Mouse (Mus musculus): ENCODE data around the gene Atp10a. TPM values are rescaled to one million over a fixed set of nuclear protein-coding genes. Genes with fewer than 3 reads are reported as not detected.
"Not testable (repeated sequence)": the region's sequence is repeated elsewhere in the genome, so short reads cannot be mapped to it uniquely, and the experiment has no call there.

Gene Atp10a
- polyA plus RNA-seq, 1 experiment from 2014 or later = 2.2 TPM

DNA sequence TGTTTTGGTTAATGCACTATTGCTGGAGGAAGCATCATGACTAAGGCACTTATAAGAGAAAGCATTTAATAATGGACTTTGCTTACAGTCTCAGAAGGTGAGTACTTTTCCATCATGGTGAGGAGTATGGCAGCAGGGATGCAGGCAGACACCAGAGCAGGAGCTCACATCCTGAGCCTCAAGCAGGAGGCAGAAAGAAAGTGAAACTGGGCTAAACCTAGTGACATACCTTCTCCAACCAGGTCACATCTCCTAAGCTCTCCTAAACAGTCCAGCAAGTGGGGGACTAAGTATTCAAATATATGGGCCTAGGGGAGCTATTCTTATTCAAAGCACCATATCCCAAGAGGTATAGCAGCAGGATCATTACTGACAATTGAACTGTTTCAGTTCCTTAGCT is 123.2 kb downstream of the Atp10a start:
- Histone ChIP-seq H3K9me3 (no peaks in the 10 kb centered on the region), H3K4me3 (no peak overlapping the region), H3K27ac (replicated peaks) (no peak overlapping the region), H3K36me3 (replicated peaks) (no peaks in the 10 kb centered on the region), H3K4me1 (no peaks in the 10 kb centered on the region), H3K27me3 (replicated peaks; ENCODE audit: low read depth, poor library complexity, severe bottlenecking) (no peaks in the 10 kb centered on the region)
- no peak for DNase-seq (ENCODE audit: low spot score)

DNA sequence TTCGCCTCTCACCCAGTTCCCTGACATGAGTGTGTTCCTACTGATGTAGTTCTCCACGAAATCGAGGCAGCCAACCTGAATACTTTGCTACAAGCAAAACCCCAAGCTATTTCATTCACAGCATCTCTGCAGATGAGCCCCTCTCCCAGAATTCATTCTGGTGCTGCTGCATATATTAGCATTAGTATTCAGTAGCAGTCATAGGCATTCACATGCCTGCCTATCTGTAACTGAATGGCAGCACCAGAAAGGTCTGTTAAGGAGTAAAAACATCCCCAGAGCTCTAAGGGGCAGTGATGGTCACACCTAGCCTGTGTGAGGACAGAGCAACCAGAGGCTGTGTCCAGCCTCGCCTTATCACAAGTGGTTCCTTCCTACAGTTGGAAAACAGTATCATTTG is 131.0 kb downstream of the Atp10a start:
- no peak for DNase-seq (ENCODE audit: low spot score)
- no peak overlapping the region for H3K27ac ChIP-seq (replicated peaks)
- WGBS = 88% methylated on average over 4 of the region's 4 CpGs

DNA sequence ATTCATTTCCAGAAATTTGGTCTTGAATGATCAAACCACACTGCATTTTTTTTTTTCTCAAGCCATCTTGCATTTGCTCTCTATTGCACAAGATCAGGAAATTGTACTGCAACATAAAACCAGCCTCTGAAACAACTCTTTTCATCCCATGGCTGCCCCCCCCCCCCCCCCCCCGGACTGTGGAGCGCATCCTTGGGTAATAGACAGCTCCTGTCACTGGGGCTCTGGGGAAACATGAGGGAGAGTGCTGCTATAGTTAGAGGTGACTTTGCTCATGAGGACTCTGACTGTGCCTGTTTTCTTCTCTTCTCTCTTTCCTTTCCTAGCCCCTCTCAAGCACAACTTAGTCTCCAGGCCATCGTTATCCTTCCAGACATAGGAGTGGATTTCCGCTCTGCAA is 131.6 kb downstream of the Atp10a start:
- 69% methylated on average over 4 of the region's 4 CpGs for WGBS
- Histone ChIP-seq H3K4me1 (peaks cover 6% of the 10 kb centered on the region), H3K9me3 (no peaks in the 10 kb centered on the region), H3K4me3 (no peak overlapping the region), H3K36me3 (replicated peaks) (peaks cover 4% of the 10 kb centered on the region), H3K27me3 (replicated peaks; ENCODE audit: low read depth, poor library complexity, severe bottlenecking) (no peaks in the 10 kb centered on the region), H3K27ac (replicated peaks) (no peak overlapping the region)
- DNase-seq (ENCODE audit: low spot score) = no peak

More for the DNA sequence above, 131.0 kb downstream of the Atp10a start:
- H3K27me3 ChIP-seq (replicated peaks; ENCODE audit: low read depth, poor library complexity, severe bottlenecking) = no peaks in the 10 kb centered on the region
- H3K36me3 ChIP-seq (replicated peaks) = peaks cover 4% of the 10 kb centered on the region
- no peak overlapping the region for H3K4me3 ChIP-seq
- no peaks in the 10 kb centered on the region for H3K9me3 ChIP-seq
- peaks cover 6% of the 10 kb centered on the region for H3K4me1 ChIP-seq

DNA sequence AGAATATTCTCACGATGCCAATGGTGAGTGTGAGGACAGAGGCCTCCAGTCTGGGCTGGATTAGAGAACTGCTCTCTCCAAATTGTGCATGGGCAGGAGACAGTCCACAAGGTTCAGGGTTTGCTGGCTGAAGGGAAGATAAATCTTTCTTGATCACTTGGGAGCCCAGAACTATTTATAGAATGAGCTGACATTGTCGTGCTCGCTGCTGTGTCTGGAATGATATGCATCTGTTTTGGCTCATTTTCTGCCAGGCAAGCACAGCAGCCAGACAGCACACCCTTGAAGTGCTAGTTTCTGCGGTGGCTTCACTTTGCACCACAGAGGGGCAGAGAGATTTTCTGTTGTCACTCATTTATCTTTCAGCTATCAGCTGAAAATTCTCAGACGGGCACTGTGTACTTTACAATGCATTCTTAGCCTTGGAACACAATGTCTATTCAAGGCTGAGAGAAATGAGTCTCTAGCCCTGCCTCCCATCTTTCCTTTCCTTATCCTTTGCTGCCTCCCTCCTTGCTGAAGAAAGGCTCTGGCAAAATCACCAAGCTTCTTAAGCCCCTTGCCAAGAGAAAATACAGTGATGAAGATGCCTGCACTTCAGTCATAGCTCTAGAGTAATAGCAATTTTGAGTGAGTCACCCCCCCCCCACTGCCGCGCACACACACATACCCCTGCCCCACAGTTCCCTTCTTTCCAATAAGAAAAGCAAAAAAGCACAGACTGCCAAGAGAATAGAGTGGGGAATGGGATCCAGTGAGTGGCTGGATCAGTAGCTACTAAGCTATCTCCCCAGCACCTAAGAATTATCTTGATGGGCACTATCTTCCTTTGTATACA is 132.7 kb downstream of the Atp10a start:
- Histone ChIP-seq H3K27me3 (replicated peaks; ENCODE audit: low read depth, poor library complexity, severe bottlenecking) (no peaks in the 10 kb centered on the region), H3K4me3 (no peak overlapping the region), H3K4me1 (peaks cover 6% of the 10 kb centered on the region), H3K9me3 (no peaks in the 10 kb centered on the region), H3K27ac (replicated peaks) (no peak overlapping the region), H3K36me3 (replicated peaks) (peaks cover 4% of the 10 kb centered on the region)
- 70% methylated on average over 7 of the region's 7 CpGs for WGBS
- no peak for DNase-seq (ENCODE audit: low spot score)

DNA sequence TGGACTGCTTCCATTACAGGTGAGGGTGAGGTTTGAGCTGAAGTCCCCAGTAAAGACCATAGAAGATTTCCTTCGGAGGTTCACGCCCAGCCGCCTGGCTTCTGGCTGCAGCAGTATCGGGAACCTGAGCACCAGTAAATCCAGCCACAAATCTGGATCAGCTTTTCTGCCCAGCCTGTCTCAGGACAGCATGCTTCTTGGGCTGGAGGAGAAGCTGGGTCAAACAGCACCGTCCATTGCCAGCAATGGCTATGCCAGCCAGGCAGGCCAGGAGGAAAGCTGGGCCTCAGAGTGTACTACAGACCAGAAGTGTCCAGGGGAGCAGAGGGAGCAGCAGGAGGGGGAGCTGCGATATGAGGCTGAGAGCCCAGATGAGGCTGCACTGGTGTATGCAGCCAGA is 141.3 kb downstream of the Atp10a start:
- H3K27ac ChIP-seq (replicated peaks) = no peak overlapping the region
- no peak overlapping the region for H3K4me3 ChIP-seq
- 91% methylated on average over 6 of the region's 6 CpGs for WGBS
- DNase-seq (ENCODE audit: low spot score) = no peak
- H3K9me3 ChIP-seq = no peaks in the 10 kb centered on the region
- no peaks in the 10 kb centered on the region for H3K4me1 ChIP-seq
- H3K27me3 ChIP-seq (replicated peaks; ENCODE audit: low read depth, poor library complexity, severe bottlenecking) = no peaks in the 10 kb centered on the region
- peaks cover 4% of the 10 kb centered on the region for H3K36me3 ChIP-seq (replicated peaks)

DNA sequence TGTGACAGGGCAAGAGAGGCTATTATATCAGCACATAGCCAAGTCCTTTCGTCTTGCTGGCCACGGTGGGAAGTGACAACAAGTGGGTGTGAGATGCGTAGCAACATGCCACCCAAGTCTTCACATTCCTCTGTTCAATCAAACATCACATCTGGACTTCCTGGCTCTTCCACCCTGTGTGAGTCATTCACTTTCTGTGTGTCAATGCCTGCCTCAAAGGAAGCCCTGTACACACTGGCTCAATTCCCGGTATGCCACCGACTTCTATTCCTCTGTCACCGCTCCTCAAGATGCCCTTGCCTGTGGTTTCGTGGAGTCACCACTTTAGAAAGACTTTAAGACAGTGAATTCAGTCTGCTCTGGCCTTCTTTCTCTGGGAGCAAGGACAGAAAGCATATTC is 144.9 kb downstream of the Atp10a start:
- H3K9me3 ChIP-seq = no peaks in the 10 kb centered on the region
- H3K4me3 ChIP-seq = no peak overlapping the region
- H3K4me1 ChIP-seq = no peaks in the 10 kb centered on the region
- H3K27me3 ChIP-seq (replicated peaks; ENCODE audit: low read depth, poor library complexity, severe bottlenecking) = no peaks in the 10 kb centered on the region
- no peak overlapping the region for H3K27ac ChIP-seq (replicated peaks)
- 87% methylated on average over 7 of the region's 7 CpGs for WGBS
- H3K36me3 ChIP-seq (replicated peaks) = peaks cover 4% of the 10 kb centered on the region
- no peak for DNase-seq (ENCODE audit: low spot score)

DNA sequence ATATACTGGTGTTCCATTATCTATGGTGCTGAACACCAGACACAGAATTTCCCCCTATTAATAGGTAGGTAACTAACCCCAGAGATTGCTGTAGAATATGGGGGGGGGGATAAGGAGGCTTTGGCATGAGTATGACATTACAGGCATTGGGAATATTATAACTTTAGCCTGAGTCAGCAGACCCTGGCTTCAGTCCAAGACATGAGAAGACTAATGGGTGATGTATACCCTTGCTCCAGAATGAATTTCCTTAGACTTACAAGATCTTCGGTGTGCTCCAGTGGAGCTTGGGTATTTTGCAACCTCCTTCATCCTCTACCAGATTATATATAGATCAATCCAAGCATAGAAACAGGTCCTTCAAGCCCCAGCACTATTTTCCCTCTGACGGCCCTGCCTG is 145.8 kb downstream of the Atp10a start:
- H3K36me3 ChIP-seq (replicated peaks) = peaks cover 4% of the 10 kb centered on the region
- 95% methylated on average over 2 of the region's 2 CpGs for WGBS
- H3K27me3 ChIP-seq (replicated peaks; ENCODE audit: low read depth, poor library complexity, severe bottlenecking) = no peaks in the 10 kb centered on the region
- no peaks in the 10 kb centered on the region for H3K9me3 ChIP-seq
- DNase-seq (ENCODE audit: low spot score) = no peak
- H3K27ac ChIP-seq (replicated peaks) = no peak overlapping the region
- H3K4me1 ChIP-seq = no peaks in the 10 kb centered on the region
- H3K4me3 ChIP-seq = no peak overlapping the region

DNA sequence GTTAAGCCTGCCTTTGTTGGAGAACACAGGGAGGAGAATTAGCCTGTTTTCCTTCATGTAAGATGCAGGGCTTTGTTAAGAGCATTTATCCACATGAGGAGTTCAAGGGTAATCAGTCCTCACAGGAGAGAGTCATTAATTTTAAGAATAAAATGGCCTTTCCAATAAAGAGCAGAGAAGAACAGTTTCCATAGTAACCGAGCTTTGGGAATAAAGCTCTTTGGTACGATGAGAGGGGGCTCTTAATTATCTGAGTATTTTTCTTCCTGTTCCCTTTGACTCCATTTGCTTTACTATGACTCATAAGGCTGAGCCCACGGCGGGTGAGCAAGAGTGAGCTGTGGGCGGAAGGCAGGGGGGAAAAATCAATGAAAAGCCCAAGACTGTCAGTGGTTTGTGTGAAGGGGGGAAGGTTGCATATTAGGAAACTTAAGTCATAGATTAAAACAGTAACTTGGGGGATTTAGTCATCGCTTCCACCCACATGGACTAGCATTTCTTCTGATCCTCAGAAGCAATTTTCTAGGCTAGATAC is 166.2 kb downstream of the Atp10a start:
- Histone ChIP-seq H3K36me3 (replicated peaks) (no peaks in the 10 kb centered on the region; the same call in 1 of the 2 replicates), H3K4me3 (no peak overlapping the region), H3K4me1 (no peaks in the 10 kb centered on the region), H3K9me3 (no peaks in the 10 kb centered on the region), H3K27me3 (replicated peaks; ENCODE audit: low read depth, poor library complexity, severe bottlenecking) (no peaks in the 10 kb centered on the region), H3K27ac (replicated peaks) (no peak overlapping the region)
- 69% methylated on average over 6 of the region's 6 CpGs for WGBS
- DNase-seq (ENCODE audit: low spot score) = no peak

DNA sequence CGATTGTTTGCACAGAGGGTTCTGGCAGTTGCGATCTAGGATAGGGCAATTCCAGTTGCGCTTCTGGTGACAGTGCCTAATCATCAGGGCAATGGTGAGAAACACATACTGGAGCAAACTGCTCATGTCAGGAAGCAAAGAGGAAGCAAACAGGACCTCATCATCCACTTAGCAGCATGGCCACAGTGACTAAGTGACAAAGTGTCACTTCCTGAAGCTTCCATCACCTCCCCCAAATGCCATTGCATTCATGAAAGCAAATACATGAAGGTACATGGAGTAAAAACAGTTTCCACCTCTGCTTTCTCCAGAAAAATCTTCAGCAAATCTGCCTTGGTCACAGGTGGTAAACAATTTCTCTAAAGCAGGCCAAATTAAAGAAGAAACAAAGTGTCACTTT is 168.7 kb downstream of the Atp10a start:
- 93% methylated on average over 3 of the region's 3 CpGs for WGBS
- no peak overlapping the region for H3K4me3 ChIP-seq
- H3K9me3 ChIP-seq = no peaks in the 10 kb centered on the region
- peaks cover 4% of the 10 kb centered on the region; the same call in 1 of the 2 replicates for H3K36me3 ChIP-seq (replicated peaks)
- DNase-seq (ENCODE audit: low spot score) = no peak
- H3K4me1 ChIP-seq = no peaks in the 10 kb centered on the region
- no peaks in the 10 kb centered on the region for H3K27me3 ChIP-seq (replicated peaks; ENCODE audit: low read depth, poor library complexity, severe bottlenecking)
- no peak overlapping the region for H3K27ac ChIP-seq (replicated peaks)

DNA sequence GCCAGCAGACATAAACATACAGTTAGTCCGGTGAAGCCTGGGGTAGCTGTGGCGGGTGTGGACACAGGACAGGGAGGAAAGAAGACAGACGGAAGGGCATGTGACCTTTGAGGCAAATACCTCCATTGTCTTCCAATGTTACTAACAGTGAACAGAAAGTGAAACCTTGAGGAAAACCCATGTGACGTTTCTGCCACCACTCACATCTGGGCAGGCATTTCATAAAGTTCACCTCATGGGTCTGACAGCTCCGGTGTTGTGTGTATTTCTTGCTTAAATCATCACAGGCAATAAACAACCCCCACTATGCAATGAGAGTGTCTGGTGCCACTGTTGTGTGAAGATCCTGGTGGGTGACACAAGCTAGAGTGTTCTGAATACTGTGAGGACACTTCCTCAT is 173.1 kb downstream of the Atp10a start:
- Histone ChIP-seq H3K4me1 (no peaks in the 10 kb centered on the region), H3K36me3 (replicated peaks) (peaks cover 4% of the 10 kb centered on the region; the same call in 1 of the 2 replicates), H3K9me3 (no peaks in the 10 kb centered on the region), H3K27me3 (replicated peaks; ENCODE audit: low read depth, poor library complexity, severe bottlenecking) (no peaks in the 10 kb centered on the region), H3K4me3 (no peak overlapping the region), H3K27ac (replicated peaks) (no peak overlapping the region)
- no peak for DNase-seq (ENCODE audit: low spot score)
- 78% methylated on average over 5 of the region's 5 CpGs for WGBS

DNA sequence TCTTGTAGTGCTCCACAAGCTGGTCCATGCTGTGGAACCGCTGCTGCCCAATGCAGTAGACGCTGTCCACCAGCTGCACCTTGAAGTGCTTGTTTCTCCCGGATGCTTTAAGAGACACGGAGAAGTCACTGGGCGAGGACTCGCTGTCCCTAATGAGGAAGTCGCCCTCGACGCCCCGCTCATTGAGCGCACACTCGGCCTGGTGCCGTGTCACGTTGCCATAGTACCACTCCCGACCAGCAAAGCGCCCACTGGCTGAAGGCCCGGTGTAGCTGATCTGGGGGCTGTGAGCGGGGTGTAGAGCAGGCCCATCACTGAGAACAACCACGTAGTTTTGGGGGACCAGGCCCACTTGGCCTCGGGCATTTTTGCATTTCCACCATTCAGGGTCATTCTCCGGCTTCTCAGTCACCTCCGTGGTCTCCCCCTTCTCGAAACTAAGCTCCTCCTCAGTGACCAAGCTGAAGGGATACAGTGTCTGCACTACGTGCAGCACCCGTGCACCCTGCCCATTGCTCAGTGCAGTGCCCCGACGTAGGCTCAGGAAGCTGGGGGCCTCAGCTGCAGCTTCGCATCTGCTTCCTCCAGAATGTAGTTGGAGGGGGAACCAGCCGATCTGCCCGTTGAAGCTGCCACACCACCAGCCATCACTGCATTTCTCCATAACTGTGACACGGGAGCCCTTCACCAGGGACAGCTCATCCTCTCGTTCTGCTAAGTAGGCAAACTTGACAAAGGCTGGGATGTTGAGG is 181.1 kb downstream of the Atp10a start:
- WGBS = 93% methylated on average over 32 of the region's 32 CpGs
- not testable (repeated sequence) for DNase-seq (ENCODE audit: low spot score)

DNA sequence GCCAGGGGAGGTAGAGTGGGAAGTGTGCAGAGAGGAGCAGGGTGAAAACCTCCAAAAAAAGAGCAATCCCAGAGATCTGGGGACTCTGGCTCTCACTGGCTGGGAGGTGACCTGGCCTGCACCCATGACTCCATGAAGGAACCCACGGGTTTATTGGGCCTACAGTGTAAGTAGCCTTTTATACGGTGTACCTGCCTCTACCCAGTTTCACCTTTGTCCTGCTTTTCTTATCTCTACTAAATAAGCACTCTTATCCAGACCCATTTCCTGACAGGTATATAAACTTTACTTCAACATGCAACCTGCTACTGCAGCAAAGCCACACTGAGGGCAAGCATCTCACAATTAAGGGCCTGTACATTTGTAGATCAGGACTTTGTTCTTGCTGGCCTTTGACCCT is 184.4 kb downstream of the Atp10a start:
- H3K27me3 ChIP-seq (replicated peaks; ENCODE audit: low read depth, poor library complexity, severe bottlenecking) = no peaks in the 10 kb centered on the region
- H3K4me3 ChIP-seq = no peak overlapping the region
- no peaks in the 10 kb centered on the region for H3K9me3 ChIP-seq
- DNase-seq (ENCODE audit: low spot score) = no peak
- 67% methylated on average over 2 of the region's 2 CpGs for WGBS
- no peak overlapping the region for H3K27ac ChIP-seq (replicated peaks)
- no peaks in the 10 kb centered on the region for H3K36me3 ChIP-seq (replicated peaks)
- peaks cover 28% of the 10 kb centered on the region for H3K4me1 ChIP-seq

More for the DNA sequence above, 181.1 kb downstream of the Atp10a start:
- not testable (repeated sequence) for H3K4me3 ChIP-seq; H3K4me1 ChIP-seq; H3K27ac ChIP-seq (replicated peaks); H3K27me3 ChIP-seq (replicated peaks; ENCODE audit: low read depth, poor library complexity, severe bottlenecking); H3K36me3 ChIP-seq (replicated peaks); H3K9me3 ChIP-seq

DNA sequence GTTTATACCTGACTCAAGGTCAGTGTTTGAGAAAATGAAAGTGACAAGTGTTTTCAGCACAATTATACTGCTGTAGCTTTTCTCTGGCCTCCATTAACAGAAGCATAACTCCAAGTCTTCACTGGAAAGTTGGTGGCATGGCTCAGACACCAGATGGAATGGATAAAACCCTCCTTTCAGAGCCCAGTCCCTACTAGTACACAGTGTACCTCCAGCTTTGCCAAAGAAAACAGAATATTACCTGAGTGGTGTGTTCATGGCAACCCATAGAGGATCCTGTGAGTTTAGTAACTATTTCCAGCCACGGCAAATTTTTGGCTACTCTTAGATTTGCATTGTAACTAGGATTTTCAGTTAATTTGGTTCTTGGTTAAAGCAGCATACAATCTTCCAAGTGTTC is 185.1 kb downstream of the Atp10a start:
- no peaks in the 10 kb centered on the region for H3K36me3 ChIP-seq (replicated peaks)
- WGBS = 80% methylated on average over 1 of the region's 1 CpGs
- no peak overlapping the region for H3K4me3 ChIP-seq
- H3K27ac ChIP-seq (replicated peaks) = no peak overlapping the region
- no peaks in the 10 kb centered on the region for H3K9me3 ChIP-seq
- no peak for DNase-seq (ENCODE audit: low spot score)
- peaks cover 28% of the 10 kb centered on the region for H3K4me1 ChIP-seq
- H3K27me3 ChIP-seq (replicated peaks; ENCODE audit: low read depth, poor library complexity, severe bottlenecking) = no peaks in the 10 kb centered on the region
